Mouse (Mus musculus) neural tube, embryonic 14.5 days (tissue): ENCODE results near the gene Rho. TPM values are rescaled to one million over a fixed set of nuclear protein-coding genes. Genes with fewer than 3 reads are reported as not detected.

Experiments
- ATAC-seq: fragments of 200-750 bp; cut with Nextera tagmentation; 2 replicates; pipeline ENCODE4 v1.8.0; 2017; ENCODE audit warnings: low read depth, mild to moderate bottlenecking, moderate TSS enrichment, moderate library complexity
- H3K27ac ChIP-seq: fragments of 300-500 bp; sonication (generic); 2 replicates; pipeline ENCODE4 v1.5.1; 2014; ENCODE audit warnings: low read depth, mild to moderate bottlenecking, control low read depth, low read length, moderate library complexity, mixed read lengths
- H3K27me3 ChIP-seq: fragments of 300-500 bp; sonication (generic); 2 replicates; pipeline ENCODE4 v1.6.1; 2014; ENCODE audit warnings: low read length; ENCODE audit not compliant: control insufficient read depth, insufficient read depth
- H3K36me3 ChIP-seq: fragments of 300-500 bp; sonication (generic); 2 replicates; pipeline ENCODE4 v1.6.1; 2014; ENCODE audit warnings: low read length, mixed read lengths; ENCODE audit not compliant: control insufficient read depth, insufficient read depth
- H3K4me1 ChIP-seq: fragments of 300-500 bp; sonication (generic); 2 replicates; pipeline ENCODE4 v1.6.1; 2014; ENCODE audit warnings: low read length; ENCODE audit not compliant: control insufficient read depth, insufficient read depth
- H3K4me2 ChIP-seq: fragments of 300-500 bp; sonication (generic); 2 replicates; pipeline ENCODE4 v1.6.1; 2014; ENCODE audit warnings: mild to moderate bottlenecking, low read depth, low read length, control low read depth
- H3K4me3 ChIP-seq: fragments of 300-500 bp; sonication (generic); 2 replicates; pipeline ENCODE4 v1.5.1; 2014; ENCODE audit warnings: low read depth, low read length, control low read depth, mixed read lengths
- H3K9ac ChIP-seq: fragments of 300-500 bp; sonication (generic); replicated peaks from 2 replicates; pipeline ENCODE4 v1.6.1; 2014; ENCODE audit warnings: low read depth, mild to moderate bottlenecking, control low read depth, low read length, mixed read lengths
- H3K9me3 ChIP-seq: fragments of 300-500 bp; sonication (generic); 2 replicates; pipeline ENCODE4 v1.6.1; 2016; ENCODE audit warnings: low read length; ENCODE audit not compliant: control insufficient read depth
- WGBS: fragments of 180-500 bp; shearing (Covaris S2); extraction: QIAGEN DNeasy Blood & Tissue Kit; methylation state at CpG from one replicate; pipeline ENCODE4 v1.1.7; 2014; 5-methylcytosine and 5-hydroxymethylcytosine counted together
- polyA plus RNA-seq: library from polyadenylated mRNA; unstranded; fragments of >200 nt; fragmentation: Nextera tagmentation; extraction: Ambion mirVana; gene quantifications from 2 replicates; pipeline ENCODE4 v1.2.1, GENCODE M21; 2014

Gene Rho
- polyA plus RNA-seq, 1 experiment from 2014 or later: 0.07 TPM

DNA sequence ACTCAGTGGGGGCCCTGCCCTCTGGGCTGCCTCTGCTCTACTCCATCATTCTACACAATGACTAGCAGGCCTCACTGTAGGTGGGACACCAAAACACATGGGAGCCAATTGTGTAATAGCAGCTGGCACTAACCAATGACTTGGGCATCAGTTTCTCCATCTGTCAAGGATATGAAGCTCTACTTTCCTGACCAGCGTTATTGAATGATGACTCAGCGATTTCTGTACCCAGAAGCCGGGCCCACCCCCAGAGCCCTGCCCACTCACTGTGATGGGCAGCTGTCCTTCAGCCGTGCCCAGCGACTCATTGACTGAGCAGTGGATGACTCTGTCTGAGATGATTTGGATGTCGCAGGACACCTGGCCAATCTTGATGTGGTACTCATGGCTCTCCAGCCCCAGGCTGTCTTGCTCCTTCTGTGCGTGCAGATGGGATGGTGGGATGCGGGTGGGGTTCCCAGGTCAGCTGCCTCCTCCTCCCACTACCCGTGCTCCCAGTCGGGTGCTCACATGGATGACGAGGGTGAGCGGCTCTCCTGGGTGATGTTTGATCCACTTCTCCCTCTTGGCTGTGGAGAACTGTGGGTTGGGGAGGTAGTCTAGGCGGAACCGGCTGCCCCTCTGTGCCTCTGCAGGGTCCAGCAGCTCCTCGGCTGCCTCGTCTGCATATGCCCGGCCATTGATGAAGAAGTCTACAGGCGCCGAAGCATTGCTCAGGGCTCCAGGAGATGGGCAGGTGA, 34.8 kb downstream of the Rho start:
- Histone ChIP-seq H3K27me3 (no peaks in the 10 kb centered on the region), H3K4me3 (no peak overlapping the region), H3K27ac (no peak overlapping the region), H3K36me3 (no peaks in the 10 kb centered on the region), H3K4me2 (no peak overlapping the region), H3K4me1 (peaks cover 2% of the 10 kb centered on the region), H3K9me3 (no peaks in the 10 kb centered on the region), H3K9ac (no peak overlapping the region)
- 94% methylated on average over 19 of the region's 19 CpGs for WGBS
- ATAC-seq: no peak

DNA sequence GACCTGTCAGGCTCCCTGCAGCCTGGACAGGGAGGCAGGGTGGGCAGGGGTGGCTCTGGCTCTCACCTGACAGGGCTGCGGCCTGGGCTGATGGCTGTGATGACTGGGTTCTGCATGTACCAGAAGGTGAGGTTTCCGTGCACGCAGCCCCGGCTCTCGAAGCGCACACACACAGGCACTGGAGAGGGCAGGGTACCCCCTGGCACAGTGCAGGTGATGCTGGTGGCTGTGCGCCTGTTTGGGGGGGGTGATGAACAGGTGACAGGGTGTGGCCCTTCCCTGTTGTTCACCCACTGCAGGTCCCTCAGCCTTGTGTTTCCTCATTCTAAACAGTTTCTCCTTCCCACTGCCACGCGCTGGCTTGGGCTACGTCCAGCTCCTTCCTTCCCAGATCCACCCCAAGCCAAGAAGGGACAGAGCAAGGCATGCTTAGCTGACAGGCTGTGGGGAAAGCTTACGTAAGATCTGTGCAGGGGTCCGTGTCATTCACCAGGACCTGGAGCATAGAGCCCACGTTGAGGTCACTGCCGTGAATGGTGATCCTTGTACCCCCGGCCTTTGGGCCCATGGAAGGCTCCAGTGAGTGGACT, 35.8 kb downstream of the Rho start:
- H3K4me1 ChIP-seq: peaks cover 10% of the 10 kb centered on the region
- H3K9ac ChIP-seq: no peak overlapping the region
- no peak overlapping the region for H3K4me2 ChIP-seq
- H3K36me3 ChIP-seq: no peaks in the 10 kb centered on the region
- H3K4me3 ChIP-seq: no peak overlapping the region
- WGBS: 95% methylated on average over 15 of the region's 15 CpGs
- H3K27ac ChIP-seq: no peak overlapping the region
- ATAC-seq: no peak
- no peaks in the 10 kb centered on the region for H3K27me3 ChIP-seq
- no peaks in the 10 kb centered on the region for H3K9me3 ChIP-seq

DNA sequence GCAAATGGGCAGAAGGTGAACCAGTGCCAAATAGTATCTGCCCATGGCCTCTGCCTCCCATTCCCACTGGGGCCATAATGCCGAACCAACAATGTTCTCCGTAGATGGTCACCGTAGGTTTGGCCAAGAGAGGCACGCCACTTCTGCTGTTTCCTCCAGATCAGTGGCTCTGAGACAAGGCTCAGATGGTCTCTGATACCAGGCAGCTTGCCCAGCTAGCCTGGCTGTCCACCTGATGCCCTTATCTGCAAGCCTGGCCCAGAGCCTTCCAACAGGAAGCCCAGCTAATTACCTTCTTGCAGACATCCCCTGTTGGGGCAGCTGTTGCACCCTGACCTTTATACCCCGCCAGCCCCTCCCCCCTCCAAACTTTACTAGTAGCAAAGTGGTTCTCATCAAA, 36.5 kb downstream of the Rho start:
- no peaks in the 10 kb centered on the region for H3K27me3 ChIP-seq
- no peaks in the 10 kb centered on the region for H3K9me3 ChIP-seq
- no peak for ATAC-seq
- H3K9ac ChIP-seq: no peak overlapping the region
- H3K4me2 ChIP-seq: no peak overlapping the region
- no peaks in the 10 kb centered on the region for H3K36me3 ChIP-seq
- 65% methylated on average over 5 of the region's 5 CpGs for whole genome bisulfite sequencing
- no peak overlapping the region for H3K4me3 ChIP-seq
- H3K4me1 ChIP-seq: peaks cover 12% of the 10 kb centered on the region
- no peak overlapping the region for H3K27ac ChIP-seq

DNA sequence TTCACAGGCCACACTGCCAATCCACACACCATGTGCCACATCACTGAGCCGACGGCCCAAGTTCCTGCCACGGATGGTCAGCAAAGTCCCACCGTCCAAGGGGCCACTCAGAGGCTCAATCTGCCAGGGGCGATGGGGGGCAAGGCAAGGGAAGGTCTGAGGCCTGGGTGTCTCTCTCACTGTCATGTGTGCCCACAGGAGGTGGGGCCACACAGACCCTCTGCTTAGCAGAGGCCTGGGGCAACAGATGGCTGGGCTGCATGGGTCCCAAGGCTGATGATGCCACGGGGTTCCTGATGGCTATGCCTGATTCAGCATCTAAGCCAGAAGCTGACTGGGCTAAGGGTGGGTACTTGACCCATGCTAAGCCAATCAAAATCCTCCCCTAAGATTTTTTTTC, 37.2 kb downstream of the Rho start:
- Histone ChIP-seq H3K4me1 (peaks cover 12% of the 10 kb centered on the region), H3K9ac (no peak overlapping the region), H3K9me3 (no peaks in the 10 kb centered on the region), H3K27me3 (no peaks in the 10 kb centered on the region), H3K36me3 (no peaks in the 10 kb centered on the region), H3K4me3 (no peak overlapping the region), H3K4me2 (no peak overlapping the region), H3K27ac (no peak overlapping the region)
- no peak for ATAC-seq
- 81% methylated on average over 6 of the region's 6 CpGs for WGBS

DNA sequence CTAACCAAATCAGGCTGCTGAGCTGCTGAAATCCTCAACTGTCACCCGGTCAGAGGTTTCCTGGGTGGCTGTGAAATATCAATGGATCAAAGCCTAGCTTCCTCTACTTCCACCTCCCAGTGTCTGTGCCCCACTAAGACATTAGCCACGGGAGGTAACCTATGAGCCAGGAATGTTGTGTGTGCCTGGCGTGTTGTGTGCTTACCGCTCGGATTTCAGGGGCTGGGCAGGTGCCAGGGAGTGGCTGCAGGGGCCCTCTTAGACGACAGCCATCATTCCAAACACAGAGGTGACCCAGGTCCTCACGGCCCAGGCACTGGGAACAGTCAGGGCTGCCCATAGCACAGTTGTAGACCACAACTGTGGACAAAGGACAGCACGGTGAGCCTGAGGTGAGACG, 37.6 kb downstream of the Rho start:
- 73% methylated on average over 9 of the region's 9 CpGs for WGBS

DNA sequence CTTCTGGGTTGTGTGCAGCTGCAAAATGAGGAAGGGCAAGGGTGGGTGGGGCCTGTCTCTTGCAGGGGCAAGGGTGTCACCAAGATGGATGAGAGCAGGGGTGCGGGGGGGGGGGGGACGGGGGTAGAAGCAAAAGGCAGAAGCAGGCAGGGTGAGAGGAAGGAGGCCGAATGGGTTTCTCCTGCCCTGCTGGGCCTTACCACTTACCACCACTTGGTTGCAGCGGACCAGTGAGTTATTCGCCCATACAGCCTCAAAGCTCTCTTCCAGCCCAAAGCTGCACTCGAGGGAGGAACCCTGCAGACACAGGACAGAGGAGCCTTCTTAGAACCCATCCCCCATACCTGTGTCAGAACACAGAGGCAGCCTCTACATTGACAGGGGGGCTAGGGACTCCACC, 38.4 kb downstream of the Rho start:
- Histone ChIP-seq H3K27me3 (no peaks in the 10 kb centered on the region), H3K27ac (no peak overlapping the region), H3K36me3 (no peaks in the 10 kb centered on the region), H3K9ac (no peak overlapping the region), H3K4me1 (peaks cover 19% of the 10 kb centered on the region), H3K4me2 (no peak overlapping the region), H3K9me3 (no peaks in the 10 kb centered on the region), H3K4me3 (no peak overlapping the region)
- no peak for ATAC-seq
- WGBS: 69% methylated on average over 5 of the region's 6 CpGs

More for the DNA sequence above, 37.6 kb downstream of the Rho start:
- no peak for ATAC-seq
- no peaks in the 10 kb centered on the region for H3K36me3 ChIP-seq
- no peak overlapping the region for H3K4me3 ChIP-seq
- H3K27ac ChIP-seq: no peak overlapping the region
- H3K27me3 ChIP-seq: no peaks in the 10 kb centered on the region
- H3K4me1 ChIP-seq: peaks cover 15% of the 10 kb centered on the region
- no peak overlapping the region for H3K9ac ChIP-seq
- H3K4me2 ChIP-seq: no peak overlapping the region
- no peaks in the 10 kb centered on the region for H3K9me3 ChIP-seq

DNA sequence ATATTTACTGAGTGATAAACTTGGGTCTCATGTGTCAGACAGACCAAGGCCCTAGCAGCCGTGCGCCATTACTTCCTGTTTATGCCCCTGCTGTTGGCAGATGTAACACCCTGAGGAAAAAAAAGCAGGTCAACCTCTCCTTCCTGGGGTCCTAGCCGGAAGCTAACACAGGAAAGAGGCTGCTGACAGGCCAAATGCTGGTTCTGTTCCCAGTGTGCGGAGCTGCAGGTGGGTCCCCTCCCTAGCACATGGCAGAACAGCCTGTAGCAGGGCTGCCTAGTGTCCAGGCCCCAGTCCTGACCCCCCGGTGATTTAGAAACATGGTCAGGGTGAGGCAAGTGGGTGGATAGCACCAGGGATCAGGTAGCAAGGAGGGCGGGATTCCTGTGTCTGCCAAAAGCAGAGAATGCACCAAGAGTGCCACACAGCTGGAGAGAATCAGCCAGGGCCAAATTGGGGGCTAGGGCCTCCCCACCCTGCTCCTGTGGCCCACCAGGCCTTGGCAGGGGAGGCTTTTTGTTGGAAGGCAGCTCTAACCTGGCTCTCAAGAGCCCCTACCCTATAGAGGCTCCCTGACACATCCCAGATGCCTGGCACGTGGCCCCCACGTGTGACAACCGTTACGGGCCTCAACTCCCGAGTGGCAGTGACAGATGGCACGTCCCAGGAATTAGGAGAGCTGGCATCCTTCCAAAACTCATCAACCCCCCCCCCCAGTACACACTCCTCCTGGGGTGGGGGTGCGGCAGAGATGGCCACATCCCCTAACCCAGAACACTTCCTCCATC, 39.9 kb downstream of the Rho start:
- H3K4me3 ChIP-seq: no peak overlapping the region
- no peak overlapping the region for H3K4me2 ChIP-seq
- H3K27me3 ChIP-seq: no peaks in the 10 kb centered on the region
- H3K27ac ChIP-seq: no peak overlapping the region
- peak; percentile 44; the same call in 1 of the 2 replicates for ATAC-seq
- peaks cover 19% of the 10 kb centered on the region for H3K4me1 ChIP-seq
- no peaks in the 10 kb centered on the region for H3K36me3 ChIP-seq
- WGBS: 42% methylated on average over 13 of the region's 13 CpGs
- H3K9me3 ChIP-seq: no peaks in the 10 kb centered on the region
- H3K9ac ChIP-seq: no peak overlapping the region

DNA sequence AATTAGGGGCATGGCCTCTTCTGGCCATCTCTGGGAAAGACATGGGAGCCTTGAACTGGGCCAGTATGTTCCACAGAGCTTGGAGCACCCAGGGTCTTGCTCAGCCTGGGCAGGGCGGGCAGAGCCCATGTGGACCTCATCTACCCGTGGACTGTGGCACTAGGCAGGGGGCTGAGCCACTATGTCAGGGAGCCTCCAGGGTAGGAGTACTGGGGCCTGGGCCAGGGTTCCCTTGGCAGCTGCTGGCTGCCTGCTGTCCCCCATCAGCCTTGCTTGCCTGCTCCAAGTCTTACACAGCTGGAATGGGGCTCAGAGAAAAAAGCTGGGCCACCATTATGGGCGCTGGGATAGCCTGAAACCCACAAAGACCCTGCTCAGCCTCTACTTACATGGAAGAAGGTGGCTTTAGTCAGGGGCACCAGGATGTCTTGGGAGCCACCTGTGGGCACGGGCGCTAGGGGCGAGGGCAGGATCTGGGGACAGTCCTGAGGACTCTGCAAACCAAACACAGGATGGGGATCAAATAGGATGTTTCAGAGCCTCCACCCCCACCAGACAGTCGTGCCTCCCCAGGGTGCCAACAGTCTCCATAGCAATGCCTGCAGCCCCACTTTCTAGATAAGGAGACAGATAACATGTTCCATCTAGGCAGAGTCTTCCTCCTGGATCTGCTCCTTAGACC, 40.7 kb downstream of the Rho start:
- Histone ChIP-seq H3K36me3 (no peaks in the 10 kb centered on the region), H3K9ac (no peak overlapping the region), H3K9me3 (no peaks in the 10 kb centered on the region), H3K27ac (no peak overlapping the region), H3K27me3 (no peaks in the 10 kb centered on the region), H3K4me1 (peaks cover 19% of the 10 kb centered on the region), H3K4me3 (no peak overlapping the region), H3K4me2 (no peak overlapping the region)
- WGBS: 75% methylated on average over 7 of the region's 7 CpGs
- ATAC-seq: 0 out of 2 replicates have a peak, but pooled peaks have one; percentile 16
